Mouse (Mus musculus) skeletal muscle tissue, postnatal 0 days (tissue): ENCODE data around the gene Mob2. TPM values are rescaled to one million over a fixed set of nuclear protein-coding genes. Genes with fewer than 3 reads are reported as not detected.

Experiments used
- microRNA-seq, 2 experiments: library from miRNA; unstranded; fragments of <30 nt; microRNA quantifications; one replicate each; pipeline ENCODE4; 2016
- polyA plus RNA-seq: library from polyadenylated mRNA; unstranded; fragments of >200 nt; fragmentation: Nextera tagmentation; extraction: Ambion mirVana; gene quantifications from 2 replicates; pipeline ENCODE4 v1.2.1, GENCODE M21; 2015

Gene Mob2
- polyA plus RNA-seq: 61.1 and 65.1 TPM in 2 replicates

DNA sequence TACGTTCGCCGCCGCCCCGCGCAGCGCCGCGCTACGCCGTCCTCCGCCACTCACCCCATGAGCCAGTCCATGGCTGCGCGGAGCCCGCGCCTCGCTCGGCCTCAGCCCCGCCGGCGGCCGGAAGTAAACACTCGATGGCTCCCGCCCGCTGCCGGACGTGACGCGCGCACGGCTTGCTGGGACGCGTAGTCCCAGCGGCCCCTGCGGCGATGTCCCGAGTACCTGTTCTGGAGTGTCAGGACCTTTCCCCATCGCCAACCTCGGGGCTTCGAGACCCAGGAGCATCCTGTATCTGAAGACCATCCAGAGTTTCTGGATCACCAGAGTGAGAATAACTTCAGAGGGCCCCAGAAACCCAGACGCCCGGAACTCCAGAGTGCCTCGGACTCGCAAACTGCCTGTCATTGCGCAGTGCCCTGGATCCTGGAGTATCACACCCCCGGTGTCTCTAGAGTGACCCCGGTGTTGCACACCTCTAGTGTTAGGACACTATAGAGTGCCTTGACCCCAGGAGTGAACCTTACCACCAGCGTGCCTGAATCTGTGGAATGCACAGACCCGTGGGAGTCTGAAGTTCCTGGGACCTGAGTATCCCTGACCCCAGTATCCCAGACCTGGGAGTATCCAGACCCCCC lies at the start of gene Mob2:
Gene Mob2 (minus strand): TSS at position 135 of the 635 bp plus-strand sequence.

GRCm38 (mm10) chr7:142095183-142095931 lies 34.5 kb upstream of the Mob2 start, which contains the start of gene Dusp8:
Gene Dusp8 (minus strand): TSS chr7:142095843.

Small RNA genes lying within 50 kb of the gene (microRNA-seq; reads per million reads assigned to microRNA genes)
- gene Mir3104: 0 reads per million in 2 experiments

Other genes starting within 250 kb of the Mob2 start
- gene Muc5b, start 222.0 kb downstream of the Mob2 start, polyA plus RNA-seq: 0.01 TPM in 2 replicates
- 23.8 and 24.4 TPM in 2 replicates for gene Tollip, start 142.6 kb downstream of the Mob2 start, polyA plus RNA-seq
- gene Brsk2, start 111.3 kb downstream of the Mob2 start, polyA plus RNA-seq: 0.43 and 0.74 TPM in 2 replicates
- 6.7 and 7.6 TPM in 2 replicates for gene Dusp8, start 34.8 kb upstream of the Mob2 start, polyA plus RNA-seq
- gene Gm45618, start 59.7 kb upstream of the Mob2 start, polyA plus RNA-seq: not detected in 2 replicates
- gene Gm39115, start 75.0 kb upstream of the Mob2 start, polyA plus RNA-seq: not detected in 2 replicates
- gene Gm45337, start 83.5 kb upstream of the Mob2 start, polyA plus RNA-seq: not detected in 2 replicates
- gene Gm29735, start 96.0 kb upstream of the Mob2 start, polyA plus RNA-seq: not detected in 2 replicates
- gene Gm4553, start 104.7 kb upstream of the Mob2 start, polyA plus RNA-seq: not detected in 2 replicates
- gene Krtap5-2, start 114.9 kb upstream of the Mob2 start, polyA plus RNA-seq: not detected in 2 replicates
- gene Gm10153, start 129.3 kb upstream of the Mob2 start, polyA plus RNA-seq: not detected in 2 replicates
- gene Krtap5-3, start 140.3 kb upstream of the Mob2 start, polyA plus RNA-seq: not detected in 2 replicates
- gene Gm7579, start 150.8 kb upstream of the Mob2 start, polyA plus RNA-seq: not detected in 2 replicates
- not detected in 2 replicates for gene Krtap5-5, start 168.9 kb upstream of the Mob2 start, polyA plus RNA-seq
- not detected in 2 replicates for gene Gm40460, start 180.0 kb upstream of the Mob2 start, polyA plus RNA-seq
- not detected in 2 replicates for gene Gm2431, start 197.3 kb upstream of the Mob2 start, polyA plus RNA-seq
- gene Gm4559, start 213.3 kb upstream of the Mob2 start, polyA plus RNA-seq: not detected in 2 replicates
- gene Krtap5-1, start 236.1 kb upstream of the Mob2 start, polyA plus RNA-seq: not detected in 2 replicates
- gene Krtap5-4, start 242.5 kb upstream of the Mob2 start, polyA plus RNA-seq: not detected in 2 replicates